Mouse (Mus musculus) liver, embryonic 15.5 days (tissue): ENCODE measurements around the gene Mbd5. TPM values are rescaled to one million over a fixed set of nuclear protein-coding genes. Genes with fewer than 3 reads are reported as not detected.

Experiments used
- ATAC-seq: fragments of 200-750 bp; cut with Nextera tagmentation; 2 replicates; pipeline ENCODE4 v1.8.0; 2017; ENCODE audit warnings: moderate number of reproducible peaks, mild to moderate bottlenecking, moderate library complexity; ENCODE audit not compliant: insufficient read depth
- H3K27ac ChIP-seq: fragments of 300-500 bp; sonication (generic); replicated peaks from 2 replicates; pipeline ENCODE4 v1.5.1; 2015; ENCODE audit warnings: mild to moderate bottlenecking, inconsistent platforms
- H3K27me3 ChIP-seq: fragments of 300-500 bp; sonication (generic); 2 replicates; pipeline ENCODE4 v1.6.1; 2015; ENCODE audit warnings: mild to moderate bottlenecking, inconsistent platforms
- H3K36me3 ChIP-seq: fragments of 300-500 bp; sonication (generic); replicated peaks from 2 replicates; pipeline ENCODE4 v1.6.1; 2015; ENCODE audit warnings: moderate library complexity, mild to moderate bottlenecking, inconsistent platforms
- H3K4me1 ChIP-seq: fragments of 300-500 bp; sonication (generic); replicated peaks from 2 replicates; pipeline ENCODE4 v1.6.1; 2015; ENCODE audit warnings: inconsistent platforms
- H3K4me2 ChIP-seq: fragments of 300-500 bp; sonication (generic); 2 replicates; pipeline ENCODE4 v1.6.1; 2015; ENCODE audit warnings: moderate library complexity, mild to moderate bottlenecking, inconsistent platforms
- H3K4me3 ChIP-seq: fragments of 300-500 bp; sonication (generic); replicated peaks from 2 replicates; pipeline ENCODE4 v1.5.1; 2015; ENCODE audit warnings: mild to moderate bottlenecking, inconsistent platforms
- H3K9ac ChIP-seq: fragments of 300-500 bp; sonication (generic); 2 replicates; pipeline ENCODE4 v1.6.1; 2015; ENCODE audit warnings: moderate library complexity, mild to moderate bottlenecking, inconsistent platforms
- H3K9me3 ChIP-seq: fragments of 300-500 bp; sonication (generic); replicated peaks from 2 replicates; pipeline ENCODE4 v1.6.1; 2016; ENCODE audit warnings: inconsistent platforms
- WGBS: fragments of 180-500 bp; shearing (Covaris S2); methylation state at CpG from one replicate; pipeline ENCODE4 v1.1.7; 2015; ENCODE audit warnings: mixed read lengths; ENCODE audit not compliant: insufficient replicate concordance; 5-methylcytosine and 5-hydroxymethylcytosine counted together
- polyA plus RNA-seq: library from polyadenylated mRNA; unstranded; fragments of >200 nt; fragmentation: Nextera tagmentation; extraction: Ambion mirVana; gene quantifications from 2 replicates; pipeline ENCODE4 v1.2.1, GENCODE M21; 2015

The Mbd5 gene
- polyA plus RNA-seq, 1 experiment from 2014 or later: 5.6 TPM

DNA sequence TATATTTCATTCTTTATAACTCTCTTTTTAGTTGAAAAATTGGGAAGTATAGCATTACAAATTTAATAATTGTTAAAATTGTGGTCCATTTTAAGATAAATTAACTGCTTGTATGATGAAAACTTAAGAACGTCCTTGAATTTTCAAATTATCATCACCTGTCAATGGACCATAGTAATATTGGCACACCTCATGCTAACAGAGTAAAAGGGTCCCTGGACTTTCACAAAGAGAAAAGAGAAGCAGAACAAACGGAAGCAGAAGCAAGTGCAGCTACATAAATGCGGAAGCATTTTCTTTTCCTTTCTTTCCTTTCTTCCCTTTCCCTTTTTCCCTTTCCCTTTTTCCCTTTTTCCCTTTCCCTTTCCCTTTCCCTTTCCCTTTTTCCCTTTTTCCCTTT lies 41.0 kb downstream of the Mbd5 start:
- H3K27me3 ChIP-seq: no peaks in the 10 kb centered on the region
- no peaks in the 10 kb centered on the region for H3K4me1 ChIP-seq
- no peak overlapping the region for H3K4me2 ChIP-seq
- no peak for ATAC-seq
- 0 out of 2 replicates have a peak, but pooled peaks cover 5% of the 10 kb centered on the region for H3K36me3 ChIP-seq
- H3K27ac ChIP-seq: no peak overlapping the region
- H3K4me3 ChIP-seq: no peak overlapping the region
- no peak overlapping the region for H3K9ac ChIP-seq
- 72% methylated on average over 3 of the region's 3 CpGs for WGBS
- H3K9me3 ChIP-seq: no peaks in the 10 kb centered on the region

- no peak overlapping the region for H3K4me2 ChIP-seq
- no peaks in the 10 kb centered on the region for H3K27me3 ChIP-seq
- H3K27ac ChIP-seq: no peak overlapping the region
- H3K36me3 ChIP-seq: peaks cover 3% of the 10 kb centered on the region; the same call in 1 of the 2 replicates
- no peaks in the 10 kb centered on the region for H3K4me1 ChIP-seq
- ATAC-seq: no peak
- 80% methylated on average over 3 of the region's 3 CpGs for WGBS
- H3K9ac ChIP-seq: no peak overlapping the region
- H3K9me3 ChIP-seq: no peaks in the 10 kb centered on the region
- H3K4me3 ChIP-seq: no peak overlapping the region
These were observed 91.2 kb downstream of the Mbd5 start for GRCm38 (mm10) chr2:49040481-49040880.

- Histone ChIP-seq H3K27ac (no peak overlapping the region), H3K9ac (no peak overlapping the region), H3K36me3 (no peaks in the 10 kb centered on the region), H3K9me3 (no peaks in the 10 kb centered on the region), H3K27me3 (no peaks in the 10 kb centered on the region), H3K4me2 (no peak overlapping the region), H3K4me1 (no peaks in the 10 kb centered on the region), H3K4me3 (no peak overlapping the region)
- ATAC-seq: no peak
- 77% methylated on average over 4 of the region's 4 CpGs for WGBS
These were observed 100.7 kb downstream of the Mbd5 start for GRCm38 (mm10) chr2:49050030-49050429.

DNA sequence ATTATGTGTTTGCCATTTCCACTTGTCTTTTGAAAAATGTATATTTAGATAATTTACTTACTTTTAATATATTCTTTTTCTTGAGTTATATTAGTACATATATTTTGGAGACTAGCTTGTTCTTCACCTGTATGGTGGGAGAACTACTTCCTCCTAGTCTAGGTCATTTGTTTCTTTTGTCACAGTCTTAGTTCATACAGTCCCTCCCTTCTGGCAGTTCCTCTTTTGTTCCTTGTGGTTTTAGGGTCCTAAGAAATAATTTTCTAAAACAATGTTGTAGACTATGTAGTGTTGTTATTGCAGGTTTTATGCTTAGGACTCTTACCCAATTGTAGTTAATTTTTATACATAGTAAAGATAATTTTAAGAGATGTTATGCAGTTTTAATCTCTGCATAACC lies 118.6 kb downstream of the Mbd5 start:
- Histone ChIP-seq H3K4me1 (no peaks in the 10 kb centered on the region), H3K27ac (no peak overlapping the region), H3K4me2 (no peak overlapping the region), H3K9me3 (no peaks in the 10 kb centered on the region), H3K36me3 (no peaks in the 10 kb centered on the region), H3K27me3 (no peaks in the 10 kb centered on the region), H3K9ac (no peak overlapping the region), H3K4me3 (no peak overlapping the region)
- no peak for ATAC-seq

DNA sequence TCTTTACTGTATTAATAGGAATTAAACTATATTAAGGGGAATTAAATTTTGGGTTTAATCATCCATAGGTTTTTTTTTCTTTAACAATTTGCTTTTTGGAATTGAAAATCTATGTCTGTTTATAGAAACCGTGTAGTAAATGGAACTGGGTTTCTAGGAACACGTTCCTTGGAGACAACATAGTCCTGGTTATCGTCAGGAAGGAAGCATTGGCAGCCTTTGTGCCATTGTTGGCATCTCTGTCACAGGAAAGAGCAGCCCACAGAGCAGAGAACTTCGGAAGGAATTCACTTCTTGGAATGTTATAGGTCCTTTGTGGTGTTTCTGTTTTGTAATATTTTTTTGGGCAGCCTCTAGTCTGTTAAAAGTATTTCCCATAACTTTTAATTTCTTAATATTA lies 135.7 kb downstream of the Mbd5 start:
- no peak for ATAC-seq
- no peak overlapping the region for H3K27ac ChIP-seq
- H3K4me2 ChIP-seq: no peak overlapping the region
- WGBS: 39% methylated on average over 4 of the region's 4 CpGs
- H3K9me3 ChIP-seq: no peaks in the 10 kb centered on the region
- H3K4me3 ChIP-seq: no peak overlapping the region
- H3K36me3 ChIP-seq: no peaks in the 10 kb centered on the region
- no peaks in the 10 kb centered on the region for H3K4me1 ChIP-seq
- no peaks in the 10 kb centered on the region for H3K27me3 ChIP-seq
- no peak overlapping the region for H3K9ac ChIP-seq

- no peak overlapping the region for H3K9ac ChIP-seq
- H3K4me2 ChIP-seq: no peak overlapping the region
- WGBS: 76% methylated on average over 4 of the region's 4 CpGs
- ATAC-seq: no peak
- no peaks in the 10 kb centered on the region for H3K27me3 ChIP-seq
- H3K27ac ChIP-seq: no peak overlapping the region
- no peaks in the 10 kb centered on the region for H3K4me1 ChIP-seq
- no peaks in the 10 kb centered on the region for H3K9me3 ChIP-seq
- no peaks in the 10 kb centered on the region for H3K36me3 ChIP-seq
- no peak overlapping the region for H3K4me3 ChIP-seq
These were observed 141.5 kb downstream of the Mbd5 start for GRCm38 (mm10) chr2:49090771-49091170.

- H3K9me3 ChIP-seq: no peaks in the 10 kb centered on the region
- H3K4me2 ChIP-seq: no peak overlapping the region
- no peaks in the 10 kb centered on the region for H3K4me1 ChIP-seq
- no peaks in the 10 kb centered on the region for H3K27me3 ChIP-seq
- H3K9ac ChIP-seq: no peak overlapping the region
- peaks cover 5% of the 10 kb centered on the region for H3K36me3 ChIP-seq
- H3K4me3 ChIP-seq: no peak overlapping the region
- H3K27ac ChIP-seq: no peak overlapping the region
- ATAC-seq: no peak
These were observed 147.5 kb downstream of the Mbd5 start for GRCm38 (mm10) chr2:49096765-49097164.

DNA sequence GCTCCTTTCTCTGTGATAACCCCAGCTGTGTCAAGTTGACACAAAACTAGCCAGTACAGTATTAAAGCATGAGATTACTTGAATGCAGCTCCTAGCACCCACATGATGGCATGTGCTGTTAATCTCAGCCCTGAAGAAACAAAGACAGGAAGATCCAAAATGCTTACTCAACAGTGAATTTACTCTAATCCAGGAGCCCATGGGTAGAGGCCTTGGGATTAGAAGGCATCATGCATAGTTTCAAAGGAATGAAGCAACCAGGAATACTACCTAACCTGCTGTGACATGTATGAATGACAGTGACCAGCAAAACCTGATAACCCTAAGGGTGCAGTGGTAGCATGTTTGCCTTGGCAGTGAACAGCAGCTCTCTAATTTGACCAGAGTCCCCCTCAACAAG lies 159.6 kb downstream of the Mbd5 start:
- H3K4me1 ChIP-seq: no peaks in the 10 kb centered on the region
- H3K36me3 ChIP-seq: no peaks in the 10 kb centered on the region
- no peak overlapping the region for H3K27ac ChIP-seq
- H3K9me3 ChIP-seq: no peaks in the 10 kb centered on the region
- ATAC-seq: no peak
- H3K4me2 ChIP-seq: no peak overlapping the region
- no peak overlapping the region for H3K4me3 ChIP-seq
- no peaks in the 10 kb centered on the region for H3K27me3 ChIP-seq
- no peak overlapping the region for H3K9ac ChIP-seq

- H3K36me3 ChIP-seq: no peaks in the 10 kb centered on the region
- no peak for ATAC-seq
- no peaks in the 10 kb centered on the region for H3K27me3 ChIP-seq
- H3K27ac ChIP-seq: no peak overlapping the region
- no peak overlapping the region for H3K4me3 ChIP-seq
- no peak overlapping the region for H3K9ac ChIP-seq
- H3K9me3 ChIP-seq: no peaks in the 10 kb centered on the region
- no peaks in the 10 kb centered on the region for H3K4me1 ChIP-seq
- H3K4me2 ChIP-seq: no peak overlapping the region
- WGBS: 80% methylated on average over 6 of the region's 6 CpGs
These were observed 170.6 kb downstream of the Mbd5 start for GRCm38 (mm10) chr2:49119875-49120274.

GRCm38 (mm10) chr2:49121603-49122002 lies 172.3 kb downstream of the Mbd5 start:
- H3K4me1 ChIP-seq: no peaks in the 10 kb centered on the region
- H3K36me3 ChIP-seq: no peaks in the 10 kb centered on the region
- H3K27ac ChIP-seq: no peak overlapping the region
- ATAC-seq: no peak
- H3K9ac ChIP-seq: no peak overlapping the region
- H3K4me2 ChIP-seq: no peak overlapping the region
- no peaks in the 10 kb centered on the region for H3K9me3 ChIP-seq
- WGBS: 56% methylated on average over 3 of the region's 3 CpGs
- no peaks in the 10 kb centered on the region for H3K27me3 ChIP-seq
- no peak overlapping the region for H3K4me3 ChIP-seq

DNA sequence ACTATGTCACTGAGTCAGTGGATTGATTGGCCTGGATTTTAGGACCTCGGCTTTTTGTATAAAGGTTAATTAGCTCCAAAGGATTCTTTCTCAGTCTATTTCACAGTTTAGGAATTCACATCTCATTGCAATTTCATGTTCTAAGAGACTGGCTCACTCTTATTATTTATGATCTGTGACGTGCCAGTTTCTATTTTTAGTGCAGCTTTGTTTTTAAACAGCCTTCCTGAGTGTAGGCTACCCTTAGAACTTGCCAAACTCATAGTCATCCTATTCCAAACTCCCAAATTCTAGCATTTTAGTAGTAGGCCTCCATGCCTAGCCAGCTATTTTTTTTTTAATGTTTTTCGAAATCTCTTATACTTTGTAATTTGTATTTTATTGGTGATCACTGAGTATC lies 192.9 kb downstream of the Mbd5 start:
- 51% methylated on average over 3 of the region's 3 CpGs for WGBS
- H3K4me3 ChIP-seq: no peak overlapping the region
- H3K9ac ChIP-seq: no peak overlapping the region
- no peaks in the 10 kb centered on the region for H3K9me3 ChIP-seq
- no peaks in the 10 kb centered on the region for H3K27me3 ChIP-seq
- no peaks in the 10 kb centered on the region for H3K4me1 ChIP-seq
- H3K36me3 ChIP-seq: no peaks in the 10 kb centered on the region
- no peak overlapping the region for H3K27ac ChIP-seq
- ATAC-seq: no peak
- no peak overlapping the region for H3K4me2 ChIP-seq

DNA sequence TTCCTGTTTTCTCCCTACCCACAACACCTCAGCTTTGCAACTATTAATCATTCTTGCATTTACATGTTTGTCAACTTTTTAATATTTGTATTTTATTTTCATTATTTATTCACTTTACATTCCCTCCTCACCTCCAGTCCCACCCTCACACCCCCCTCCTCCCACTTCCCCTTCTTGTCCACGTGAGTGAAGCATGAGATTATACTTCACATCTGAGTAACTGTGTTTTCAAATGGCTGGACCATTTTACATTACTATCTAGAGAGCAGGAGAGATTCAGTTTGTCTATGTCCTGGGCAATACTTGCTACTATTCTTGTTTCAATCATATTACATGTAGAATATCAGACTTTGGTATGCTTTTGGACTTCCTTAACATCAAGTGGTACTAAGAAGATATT lies 204.3 kb downstream of the Mbd5 start:
- Histone ChIP-seq H3K9ac (no peak overlapping the region), H3K9me3 (no peaks in the 10 kb centered on the region), H3K27me3 (no peaks in the 10 kb centered on the region), H3K27ac (no peak overlapping the region), H3K4me2 (no peak overlapping the region), H3K36me3 (no peaks in the 10 kb centered on the region), H3K4me1 (no peaks in the 10 kb centered on the region), H3K4me3 (no peak overlapping the region)
- ATAC-seq: no peak
- WGBS: 23% methylated on average over 1 of the region's 1 CpGs
